Mouse (Mus musculus): ENCODE measurements around the gene Fntb. TPM values are rescaled to one million over a fixed set of nuclear protein-coding genes. Genes with fewer than 3 reads are reported as not detected.

Gene Fntb
- polyA plus RNA-seq, 1 experiment from 2014 or later: 18.9 TPM

DNA sequence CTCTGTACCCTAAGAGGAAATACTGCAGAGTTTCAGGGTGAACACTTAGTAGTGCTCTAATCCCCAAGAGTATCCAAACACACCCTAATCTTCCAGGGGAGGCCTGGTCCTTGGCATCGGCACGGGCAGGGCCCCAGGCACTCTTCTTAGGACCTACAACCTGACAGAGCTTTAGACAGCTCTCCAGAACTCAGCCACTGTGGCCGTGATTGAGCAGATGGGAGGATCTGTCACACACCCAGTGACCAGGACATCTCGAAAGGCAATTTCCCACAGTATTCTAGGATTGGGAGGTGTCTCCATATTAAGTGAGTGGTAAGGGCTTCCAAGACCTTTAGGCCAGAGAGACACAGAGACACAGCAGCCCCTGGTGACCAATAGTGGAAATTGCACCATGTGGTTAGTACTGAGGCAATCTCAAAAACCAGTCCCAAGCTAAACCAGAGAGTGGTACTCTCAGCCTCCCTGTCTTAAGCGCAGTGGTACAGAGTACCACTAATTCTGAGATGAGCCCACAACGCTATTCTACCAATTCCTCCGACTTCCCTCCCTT is 38.4 kb downstream of the Fntb start:
- no peaks in the 10 kb centered on the region for H3K36me3 ChIP-seq (ENCODE audit: insufficient read depth, low read length)
- no peak overlapping the region for H3K9ac ChIP-seq (replicated peaks; ENCODE audit: low read depth)
- no peak overlapping the region for H3K4me3 ChIP-seq (ENCODE audit: low read depth, low read length)
- peak; percentile 72 for ATAC-seq
- H3K27ac ChIP-seq (ENCODE audit: low read length): no peak overlapping the region
- peak; percentile 89 for TF ChIP-seq CTCF (IDR thresholded peaks at IDR 0.05)
- TF ChIP-seq EP300 (IDR thresholded peaks at IDR 0.05): no peak
- DNase-seq (ENCODE audit: low spot score): peak; percentile 74
- H3K27me3 ChIP-seq (replicated peaks; ENCODE audit: insufficient read depth, low read length): no peaks in the 10 kb centered on the region
- no peak overlapping the region for H3K4me2 ChIP-seq (replicated peaks; ENCODE audit: low read depth, low read length)
- no peaks in the 10 kb centered on the region for H3K9me3 ChIP-seq (ENCODE audit: low read length)
- WGBS: 52% methylated on average over 7 of the region's 7 CpGs
- no peaks in the 10 kb centered on the region for H3K4me1 ChIP-seq (ENCODE audit: insufficient read depth, low read depth, low read length)

DNA sequence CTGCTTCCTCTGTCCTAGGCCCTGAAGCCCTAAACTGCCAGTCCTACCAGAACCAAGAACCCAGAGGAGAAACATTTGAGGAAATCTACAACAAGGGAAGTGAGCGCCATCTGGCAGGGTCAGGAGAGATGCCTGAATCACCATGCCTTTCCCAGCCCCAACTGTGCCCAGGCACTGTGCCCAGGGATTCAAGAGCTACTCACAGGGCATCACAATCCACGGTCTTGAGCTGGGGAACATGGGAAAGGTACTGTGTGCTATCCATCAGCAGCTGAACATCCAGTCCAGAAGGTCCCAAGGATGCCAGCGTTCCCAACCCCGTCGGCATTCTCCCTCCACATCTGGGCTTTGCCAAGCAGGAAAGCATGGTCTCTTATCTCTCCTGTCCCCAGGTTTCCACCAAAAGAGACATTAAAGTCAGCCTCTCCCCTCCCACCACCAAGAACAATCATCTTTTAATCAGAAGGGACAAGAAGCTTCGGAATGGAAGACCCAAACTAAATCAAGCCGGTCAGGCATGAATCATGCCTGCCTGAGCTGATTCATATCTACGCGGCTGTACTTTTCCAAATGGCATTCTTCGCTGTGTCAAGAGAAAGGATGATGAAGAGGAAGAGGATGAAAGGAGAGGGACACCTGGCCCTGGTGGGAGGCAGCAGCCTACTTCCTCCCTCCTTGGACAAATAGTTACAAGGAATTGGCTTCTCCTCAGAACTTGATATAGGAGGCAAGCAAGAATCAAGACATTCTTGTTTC is 39.8 kb downstream of the Fntb start:
- no peak overlapping the region for H3K27ac ChIP-seq (ENCODE audit: low read length)
- ATAC-seq: no peak
- WGBS: 78% methylated on average over 10 of the region's 10 CpGs
- no peak overlapping the region for H3K4me3 ChIP-seq (ENCODE audit: low read depth, low read length)
- no peak for TF ChIP-seq CTCF (IDR thresholded peaks at IDR 0.05)
- TF ChIP-seq EP300 (IDR thresholded peaks at IDR 0.05): no peak
- no peak for DNase-seq (ENCODE audit: low spot score)
- no peaks in the 10 kb centered on the region for H3K36me3 ChIP-seq (ENCODE audit: insufficient read depth, low read length)
- no peak overlapping the region for H3K9ac ChIP-seq (replicated peaks; ENCODE audit: low read depth)
- H3K27me3 ChIP-seq (replicated peaks; ENCODE audit: insufficient read depth, low read length): no peaks in the 10 kb centered on the region
- H3K4me2 ChIP-seq (replicated peaks; ENCODE audit: low read depth, low read length): no peak overlapping the region
- no peaks in the 10 kb centered on the region for H3K4me1 ChIP-seq (ENCODE audit: insufficient read depth, low read depth, low read length)
- no peaks in the 10 kb centered on the region for H3K9me3 ChIP-seq (ENCODE audit: low read length)

DNA sequence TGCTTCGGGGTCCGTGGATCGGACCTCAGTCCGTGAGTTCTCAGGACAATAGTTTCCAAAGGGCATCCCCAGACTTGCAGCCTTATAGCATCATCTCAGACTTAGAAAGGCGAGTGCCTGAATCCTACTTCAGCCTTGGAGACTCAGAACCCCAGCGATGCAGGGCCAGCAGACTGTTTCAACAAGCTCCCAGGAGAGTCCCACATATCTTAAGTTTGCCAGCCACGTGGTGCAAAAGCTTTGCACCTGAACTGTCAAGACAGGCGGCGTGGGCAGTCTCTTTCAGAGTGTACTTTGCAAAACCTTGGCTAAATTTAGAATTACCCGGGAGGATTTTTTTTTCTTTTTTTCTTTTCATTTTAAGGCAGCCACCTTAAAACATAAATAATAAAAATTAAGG is 42.4 kb downstream of the Fntb start:
- DNase-seq (ENCODE audit: low spot score) (no peak), ATAC-seq (no peak)
- no peak overlapping the region for H3K4me2 ChIP-seq (replicated peaks; ENCODE audit: low read depth, low read length)
- no peak for TF ChIP-seq EP300 (IDR thresholded peaks at IDR 0.05)
- no peak for TF ChIP-seq CTCF (IDR thresholded peaks at IDR 0.05)
- H3K27me3 ChIP-seq (replicated peaks; ENCODE audit: insufficient read depth, low read length): no peaks in the 10 kb centered on the region
- no peaks in the 10 kb centered on the region for H3K9me3 ChIP-seq (ENCODE audit: low read length)
- no peak overlapping the region for H3K4me3 ChIP-seq (ENCODE audit: low read depth, low read length)
- WGBS: 69% methylated on average over 10 of the region's 10 CpGs
- H3K36me3 ChIP-seq (ENCODE audit: insufficient read depth, low read length): no peaks in the 10 kb centered on the region
- H3K9ac ChIP-seq (replicated peaks; ENCODE audit: low read depth): no peak overlapping the region
- no peak overlapping the region for H3K27ac ChIP-seq (ENCODE audit: low read length)
- H3K4me1 ChIP-seq (ENCODE audit: insufficient read depth, low read depth, low read length): no peaks in the 10 kb centered on the region

DNA sequence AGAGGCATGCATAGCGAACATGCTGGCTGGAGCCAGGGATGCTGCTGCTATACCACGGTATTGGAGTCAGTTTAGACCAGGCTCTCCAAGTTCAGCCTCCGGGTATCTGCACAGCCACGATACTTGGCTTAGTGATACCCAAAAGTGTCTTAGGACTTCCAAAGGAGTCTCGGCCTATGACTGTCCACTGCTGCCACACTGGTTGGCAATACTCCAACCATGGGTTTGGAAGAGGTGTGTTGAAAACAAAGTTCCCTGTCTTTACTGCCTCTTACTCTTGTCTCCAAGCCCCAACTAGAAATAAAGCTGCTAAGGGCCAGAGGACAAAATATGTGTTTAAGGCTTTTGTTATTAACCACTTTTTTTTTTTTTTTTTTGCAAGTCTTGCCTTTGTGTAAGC is 45.1 kb downstream of the Fntb start:
- Histone ChIP-seq H3K9me3 (ENCODE audit: low read length) (no peaks in the 10 kb centered on the region), H3K4me2 (replicated peaks; ENCODE audit: low read depth, low read length) (no peak overlapping the region), H3K4me3 (ENCODE audit: low read depth, low read length) (no peak overlapping the region), H3K36me3 (ENCODE audit: insufficient read depth, low read length) (no peaks in the 10 kb centered on the region), H3K27ac (ENCODE audit: low read length) (no peak overlapping the region), H3K9ac (replicated peaks; ENCODE audit: low read depth) (no peak overlapping the region), H3K4me1 (ENCODE audit: insufficient read depth, low read depth, low read length) (no peaks in the 10 kb centered on the region), H3K27me3 (replicated peaks; ENCODE audit: insufficient read depth, low read length) (no peaks in the 10 kb centered on the region)
- no peak for TF ChIP-seq CTCF (IDR thresholded peaks at IDR 0.05)
- TF ChIP-seq EP300 (IDR thresholded peaks at IDR 0.05): no peak
- DNase-seq (ENCODE audit: low spot score) (no peak), ATAC-seq (no peak)
- 76% methylated on average over 5 of the region's 5 CpGs for WGBS

DNA sequence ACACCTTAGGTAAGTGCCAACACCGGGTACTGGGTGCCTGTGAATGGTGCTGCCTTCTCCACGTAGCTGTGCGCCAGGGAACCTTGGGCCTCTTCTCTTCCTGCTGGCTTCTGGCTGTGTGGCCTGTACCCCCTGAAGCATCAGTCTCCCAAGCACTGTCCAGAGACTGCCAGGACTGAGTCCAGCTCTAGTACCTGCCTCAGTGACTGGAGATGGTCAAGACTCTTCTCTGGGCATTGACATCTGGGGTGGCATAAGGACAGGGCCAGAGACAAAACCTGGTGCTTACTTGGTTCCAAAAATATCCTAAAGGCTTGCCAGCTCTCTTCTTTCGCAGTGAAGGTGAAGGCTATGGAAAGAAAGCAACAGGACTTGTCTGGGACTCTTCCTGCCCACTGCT is 45.6 kb downstream of the Fntb start:
- Histone ChIP-seq H3K4me3 (ENCODE audit: low read depth, low read length) (no peak overlapping the region), H3K27me3 (replicated peaks; ENCODE audit: insufficient read depth, low read length) (no peaks in the 10 kb centered on the region), H3K27ac (ENCODE audit: low read length) (no peak overlapping the region), H3K9me3 (ENCODE audit: low read length) (no peaks in the 10 kb centered on the region), H3K4me1 (ENCODE audit: insufficient read depth, low read depth, low read length) (no peaks in the 10 kb centered on the region), H3K4me2 (replicated peaks; ENCODE audit: low read depth, low read length) (no peak overlapping the region), H3K36me3 (ENCODE audit: insufficient read depth, low read length) (no peaks in the 10 kb centered on the region), H3K9ac (replicated peaks; ENCODE audit: low read depth) (no peak overlapping the region)
- TF ChIP-seq CTCF (IDR thresholded peaks at IDR 0.05) (no peak), EP300 (IDR thresholded peaks at IDR 0.05) (no peak)
- WGBS: 89% methylated on average over 4 of the region's 4 CpGs
- DNase-seq (ENCODE audit: low spot score) (no peak), ATAC-seq (no peak)

DNA sequence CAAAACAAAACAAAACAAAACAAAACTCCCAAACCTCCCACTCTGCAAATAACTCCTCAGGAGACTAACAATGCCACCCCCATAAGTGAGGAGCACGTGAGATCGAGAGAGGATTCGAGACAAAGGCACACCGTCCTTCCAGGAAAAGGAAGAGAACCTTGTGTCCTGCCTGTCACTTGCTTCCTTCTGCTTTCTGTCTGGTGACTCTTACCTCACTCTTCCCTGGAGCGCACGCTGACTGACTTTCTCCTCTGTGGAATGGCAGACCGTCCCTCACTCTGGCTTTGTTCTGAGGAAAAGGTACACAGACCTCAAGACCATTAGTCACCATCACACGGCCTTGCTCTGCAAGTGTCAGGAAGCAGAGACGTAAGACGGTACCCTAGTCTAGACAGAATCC is 48.2 kb downstream of the Fntb start:
- 49% methylated on average over 10 of the region's 10 CpGs for WGBS
- H3K36me3 ChIP-seq (ENCODE audit: insufficient read depth, low read length): no peaks in the 10 kb centered on the region
- ATAC-seq: no peak; the same call in 1 of the 2 replicates
- no peak overlapping the region for H3K4me3 ChIP-seq (ENCODE audit: low read depth, low read length)
- no peak overlapping the region for H3K4me2 ChIP-seq (replicated peaks; ENCODE audit: low read depth, low read length)
- H3K9ac ChIP-seq (replicated peaks; ENCODE audit: low read depth): no peak overlapping the region
- no peaks in the 10 kb centered on the region for H3K9me3 ChIP-seq (ENCODE audit: low read length)
- DNase-seq (ENCODE audit: low spot score): no peak
- H3K27me3 ChIP-seq (replicated peaks; ENCODE audit: insufficient read depth, low read length): no peaks in the 10 kb centered on the region
- no peak overlapping the region for H3K27ac ChIP-seq (ENCODE audit: low read length)
- no peaks in the 10 kb centered on the region for H3K4me1 ChIP-seq (ENCODE audit: insufficient read depth, low read depth, low read length)
- TF ChIP-seq CTCF (IDR thresholded peaks at IDR 0.05) (no peak), EP300 (IDR thresholded peaks at IDR 0.05) (no peak)
